Mouse (Mus musculus) hindbrain, postnatal 0 days (tissue): ENCODE measurements around the gene Usmg5. TPM values are rescaled to one million over a fixed set of nuclear protein-coding genes. Genes with fewer than 3 reads are reported as not detected.
A peak's percentile ranks its signal among the peaks of the same experiment; 100 is the strongest.

Experiments
- ATAC-seq: fragments of 200-750 bp; cut with Nextera tagmentation; 2 replicates; pipeline ENCODE4 v1.8.0; 2017; ENCODE audit warnings: mild to moderate bottlenecking, moderate TSS enrichment, moderate library complexity
- DNase-seq: peaks from one replicate; pipeline ENCODE4 v3.0.0-alpha.2; 2015; ENCODE audit warnings: low spot score
- H3K27ac ChIP-seq: fragments of 300-500 bp; sonication (generic); 2 replicates; pipeline ENCODE4 v1.5.1; 2014; ENCODE audit warnings: mild to moderate bottlenecking
- H3K27me3 ChIP-seq: fragments of 300-500 bp; sonication (generic); 2 replicates; pipeline ENCODE4 v1.6.1; 2014; ENCODE audit warnings: low read length, mixed read lengths; ENCODE audit not compliant: insufficient read depth
- H3K36me3 ChIP-seq: fragments of 300-500 bp; sonication (generic); 2 replicates; pipeline ENCODE4 v1.6.1; 2014; ENCODE audit warnings: low read length, mixed read lengths; ENCODE audit not compliant: insufficient read depth
- H3K4me1 ChIP-seq: fragments of 300-500 bp; sonication (generic); 2 replicates; pipeline ENCODE4 v1.6.1; 2014; ENCODE audit warnings: antibody characterized with exemption, low read length, mixed read lengths; ENCODE audit not compliant: insufficient read depth
- H3K4me2 ChIP-seq: fragments of 300-500 bp; sonication (generic); 2 replicates; pipeline ENCODE4 v1.6.1; 2014; ENCODE audit warnings: low read depth, mild to moderate bottlenecking, low read length, moderate library complexity, mixed read lengths
- H3K4me3 ChIP-seq: fragments of 300-500 bp; sonication (generic); 2 replicates; pipeline ENCODE4 v1.5.1; 2014; ENCODE audit warnings: low read length
- H3K9ac ChIP-seq: fragments of 300-500 bp; sonication (generic); replicated peaks from 2 replicates; pipeline ENCODE4 v1.6.1; 2014; ENCODE audit warnings: mild to moderate bottlenecking, low read length, moderate library complexity, mixed read lengths
- H3K9me3 ChIP-seq: fragments of 300-500 bp; sonication (generic); 2 replicates; pipeline ENCODE4 v1.6.1; 2016; ENCODE audit warnings: low read length, mixed read lengths
- CTCF ChIP-seq: IDR thresholded peaks from 2 replicates; pipeline ENCODE4 v1.5.1; 2016; ENCODE audit warnings: antibody characterized with exemption, control low read depth, low read depth
- WGBS: fragments of 180-500 bp; shearing (Covaris S2); extraction: QIAGEN DNeasy Blood & Tissue Kit; methylation state at CpG from one replicate; pipeline ENCODE4 v1.1.7; 2014; 5-methylcytosine and 5-hydroxymethylcytosine counted together
- polyA plus RNA-seq: library from polyadenylated mRNA; unstranded; fragments of >200 nt; fragmentation: Nextera tagmentation; extraction: Ambion mirVana; gene quantifications from 2 replicates; pipeline ENCODE4 v1.2.1, GENCODE M21; 2015
- total RNA-seq: library from RNA; depleted of rRNA; stranded (reverse); fragments of >200 nt; gene quantifications from 2 replicates; pipeline ENCODE4 v1.2.3, GENCODE M21; 2014; rRNA removed

Gene Usmg5
- total and polyA plus RNA-seq, 2 experiments from 2014 or later = 658 to 2,322 TPM

- Histone ChIP-seq H3K4me3 (no peak overlapping the region), H3K4me2 (no peak overlapping the region), H3K27ac (no peak overlapping the region), H3K4me1 (peaks cover 6% of the 10 kb centered on the region; the same call in 1 of the 2 replicates), H3K27me3 (no peaks in the 10 kb centered on the region), H3K36me3 (peaks cover 4% of the 10 kb centered on the region; the same call in 1 of the 2 replicates), H3K9ac (no peak overlapping the region), H3K9me3 (no peaks in the 10 kb centered on the region)
- TF ChIP-seq CTCF = no peak
- no peak for DNase-seq
- 91% methylated on average over 13 of the region's 13 CpGs for WGBS
- ATAC-seq = no peak
These were observed 43.1 kb downstream of the Usmg5 start for GRCm38 (mm10) chr19:47047236-47047833.

GRCm38 (mm10) chr19:47046343-47046742 is 44.1 kb downstream of the Usmg5 start:
- TF ChIP-seq CTCF = peak; percentile 45
- Histone ChIP-seq H3K4me2 (no peak overlapping the region), H3K27me3 (no peaks in the 10 kb centered on the region), H3K9me3 (no peaks in the 10 kb centered on the region), H3K36me3 (peaks cover 4% of the 10 kb centered on the region; the same call in 1 of the 2 replicates), H3K4me1 (peaks cover 6% of the 10 kb centered on the region; the same call in 1 of the 2 replicates), H3K4me3 (no peak overlapping the region), H3K27ac (no peak overlapping the region), H3K9ac (no peak overlapping the region)
- DNase-seq (no peak), ATAC-seq (no peak)
- 95% methylated on average over 1 of the region's 1 CpGs for WGBS

DNA sequence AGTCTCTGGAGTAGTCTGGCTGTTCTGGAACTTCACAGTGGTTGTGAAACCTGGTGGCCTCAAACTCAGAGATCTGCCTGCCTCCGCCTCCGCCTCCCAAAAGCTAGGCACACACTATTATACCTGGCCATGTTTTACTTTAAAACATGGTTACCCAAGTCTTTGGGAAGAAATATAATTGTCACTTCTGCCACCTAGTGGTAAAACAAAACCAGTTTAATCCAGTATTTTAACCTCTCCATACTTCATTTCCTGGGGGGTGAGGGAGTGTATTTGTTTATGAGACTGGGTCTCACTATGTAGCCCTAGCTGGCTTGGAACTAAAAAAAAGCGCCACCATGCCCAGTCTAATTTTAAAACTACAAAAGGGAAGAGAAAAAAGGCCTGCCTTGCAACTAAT is 46.8 kb downstream of the Usmg5 start:
- 90% methylated on average over 3 of the region's 3 CpGs for WGBS
- H3K36me3 ChIP-seq = peaks cover 9% of the 10 kb centered on the region
- DNase-seq = peak; percentile 65

GRCm38 (mm10) chr19:47040720-47041473 is 49.5 kb downstream of the Usmg5 start:
- DNase-seq (no peak), ATAC-seq (no peak)
- TF ChIP-seq CTCF = no peak
- 90% methylated on average over 3 of the region's 3 CpGs for WGBS
- peaks cover 18% of the 10 kb centered on the region for H3K36me3 ChIP-seq
- no peak overlapping the region for H3K27ac ChIP-seq
- H3K4me2 ChIP-seq = no peak overlapping the region
- H3K4me3 ChIP-seq = no peak overlapping the region
- no peak overlapping the region for H3K9ac ChIP-seq
- no peaks in the 10 kb centered on the region for H3K9me3 ChIP-seq
- no peaks in the 10 kb centered on the region for H3K27me3 ChIP-seq
- no peaks in the 10 kb centered on the region for H3K4me1 ChIP-seq

More for the DNA sequence above, 46.8 kb downstream of the Usmg5 start:
- H3K27ac ChIP-seq = no peak overlapping the region
- H3K4me1 ChIP-seq = no peaks in the 10 kb centered on the region
- H3K4me2 ChIP-seq = no peak overlapping the region
- peak; percentile 55 for TF ChIP-seq CTCF
- no peak overlapping the region for H3K9ac ChIP-seq
- no peak for ATAC-seq
- H3K4me3 ChIP-seq = no peak overlapping the region
- no peaks in the 10 kb centered on the region for H3K9me3 ChIP-seq
- no peaks in the 10 kb centered on the region for H3K27me3 ChIP-seq

GRCm38 (mm10) chr19:47036596-47036995 is 53.9 kb downstream of the Usmg5 start:
- Histone ChIP-seq H3K27ac (no peak overlapping the region), H3K4me2 (no peak overlapping the region), H3K27me3 (no peaks in the 10 kb centered on the region), H3K36me3 (peaks cover 37% of the 10 kb centered on the region), H3K4me3 (no peak overlapping the region), H3K9me3 (no peaks in the 10 kb centered on the region), H3K4me1 (no peaks in the 10 kb centered on the region), H3K9ac (no peak overlapping the region)
- DNase-seq = no peak
- ATAC-seq = no peak
- 75% methylated on average over 3 of the region's 3 CpGs for WGBS
- TF ChIP-seq CTCF = no peak

- H3K36me3 ChIP-seq = peaks cover 37% of the 10 kb centered on the region
- ATAC-seq (no peak), DNase-seq (no peak)
- 94% methylated on average over 4 of the region's 4 CpGs for WGBS
- no peak overlapping the region for H3K4me3 ChIP-seq
- no peak overlapping the region for H3K9ac ChIP-seq
- H3K27ac ChIP-seq = no peak overlapping the region
- H3K4me2 ChIP-seq = no peak overlapping the region
- H3K4me1 ChIP-seq = no peaks in the 10 kb centered on the region
- no peak for TF ChIP-seq CTCF
- no peaks in the 10 kb centered on the region for H3K9me3 ChIP-seq
- no peaks in the 10 kb centered on the region for H3K27me3 ChIP-seq
These were observed 55.5 kb downstream of the Usmg5 start for GRCm38 (mm10) chr19:47034916-47035315.

Other genes starting within 250 kb of the Usmg5 start
- 217 and 280 TPM in 2 replicates for gene Ina, start 75.9 kb downstream of the Usmg5 start, total RNA-seq
- gene Ina, start 75.9 kb downstream of the Usmg5 start, polyA plus RNA-seq = 294 and 315 TPM in 2 replicates
- 43.4 and 44.2 TPM in 2 replicates for gene Nt5c2, start 75.5 kb downstream of the Usmg5 start, total RNA-seq
- 79.8 and 80.7 TPM in 2 replicates for gene Nt5c2, start 75.5 kb downstream of the Usmg5 start, polyA plus RNA-seq
- 12.9 and 17.9 TPM in 2 replicates for gene Pcgf6, start 39.7 kb downstream of the Usmg5 start, total RNA-seq
- 20.0 and 22.7 TPM in 2 replicates for gene Pcgf6, start 39.7 kb downstream of the Usmg5 start, polyA plus RNA-seq
- 7.2 and 11.3 TPM in 2 replicates for gene Taf5, start 22.9 kb downstream of the Usmg5 start, total RNA-seq
- gene Taf5, start 22.9 kb downstream of the Usmg5 start, polyA plus RNA-seq = 2.9 and 3.3 TPM in 2 replicates
- gene Pdcd11, start 121 bp upstream of the Usmg5 start, total RNA-seq = 8.0 and 10.4 TPM in 2 replicates
- 4.3 and 4.4 TPM in 2 replicates for gene Pdcd11, start 121 bp upstream of the Usmg5 start, polyA plus RNA-seq
- gene Calhm2, start 47.6 kb upstream of the Usmg5 start, total RNA-seq = 0.86 and 3.1 TPM in 2 replicates
- 0.85 and 1.0 TPM in 2 replicates for gene Calhm2, start 47.6 kb upstream of the Usmg5 start, polyA plus RNA-seq
- gene Calhm1, start 53.6 kb upstream of the Usmg5 start, total RNA-seq = not detected in 2 replicates
- gene Calhm1, start 53.6 kb upstream of the Usmg5 start, polyA plus RNA-seq = not detected in 2 replicates
- gene Calhm3, start 67.1 kb upstream of the Usmg5 start, total RNA-seq = not detected in 2 replicates
- not detected in 2 replicates for gene Calhm3, start 67.1 kb upstream of the Usmg5 start, polyA plus RNA-seq
- 95.4 and 114 TPM in 2 replicates for gene Neurl1a, start 88.2 kb upstream of the Usmg5 start, total RNA-seq
- 16.2 and 16.9 TPM in 2 replicates for gene Neurl1a, start 88.2 kb upstream of the Usmg5 start, polyA plus RNA-seq